ENCODE assay signal across 19 mouse cellular contexts in genomic region chr2:165497706-165498275, GRCm38 (mm10). TPM values are rescaled to one million over a fixed set of nuclear protein-coding genes. Genes with fewer than 3 reads are reported as not detected.
"Had no signal": no experiment of that assay in that cellular context is flagged by ENCODE, and none has a peak within 500 bp of the region (broad histone marks: within the 10 kb centered on the region; RNA-seq: fewer than 3 reads in every experiment).

No protein-coding gene starts in this region.

- DNase-seq: kidney, adult 11 months; kidney, postnatal 10 days; kidney, postnatal 36 days; liver; lung, postnatal 36 days; right cerebral cortex, adult 18-20 months; right cerebral cortex, postnatal 14 days; right cerebral cortex, postnatal 4 days; thymus, postnatal 25 days had no signal

- H3K27me3 ChIP-seq: kidney, embryonic 15.5 days; midbrain, embryonic 15.5 days; neural tube, embryonic 12.5 days; neural tube, embryonic 15.5 days had no signal

- ATAC-seq: liver, embryonic 12.5 days; lung, postnatal 0 days; midbrain, embryonic 15.5 days had no signal

- H3K9ac ChIP-seq: kidney, embryonic 15.5 days; limb, embryonic 13.5 days; liver, embryonic 12.5 days; liver, embryonic 15.5 days; midbrain, embryonic 12.5 days; midbrain, embryonic 15.5 days; neural tube, embryonic 12.5 days; neural tube, embryonic 15.5 days had no signal

- H3K4me3 ChIP-seq: kidney, embryonic 15.5 days; limb, embryonic 10.5 days; limb, embryonic 13.5 days; liver, embryonic 12.5 days; liver, embryonic 15.5 days; midbrain, embryonic 12.5 days; midbrain, embryonic 15.5 days; neural tube, embryonic 12.5 days; neural tube, embryonic 15.5 days had no signal

- H3K4me2 ChIP-seq: kidney, embryonic 15.5 days; limb, embryonic 13.5 days; liver, embryonic 12.5 days; liver, embryonic 15.5 days; midbrain, embryonic 12.5 days; midbrain, embryonic 15.5 days; neural tube, embryonic 12.5 days; neural tube, embryonic 15.5 days had no signal

- H3K9me3 ChIP-seq: kidney, embryonic 15.5 days; limb, embryonic 10.5 days; limb, embryonic 13.5 days; liver, embryonic 12.5 days; liver, embryonic 15.5 days; midbrain, embryonic 12.5 days; midbrain, embryonic 15.5 days; neural tube, embryonic 12.5 days; neural tube, embryonic 15.5 days had no signal

- H3K27ac ChIP-seq: kidney, embryonic 15.5 days; limb, embryonic 10.5 days; limb, embryonic 13.5 days; liver, embryonic 12.5 days; liver, embryonic 15.5 days; midbrain, embryonic 12.5 days; midbrain, embryonic 15.5 days; neural tube, embryonic 12.5 days; neural tube, embryonic 15.5 days had no signal

- H3K36me3 ChIP-seq: kidney, embryonic 15.5 days; limb, embryonic 10.5 days; limb, embryonic 13.5 days; liver, embryonic 12.5 days; liver, embryonic 15.5 days; midbrain, embryonic 12.5 days; midbrain, embryonic 15.5 days; neural tube, embryonic 12.5 days; neural tube, embryonic 15.5 days had no signal

RNA-seq across cellular contexts. Expression of gene Slc13a3, which starts 24.8 kb away (rescaled TPM):
- polyA plus RNA-seq: limb, embryonic 10.5 days had no signal
